Mouse (Mus musculus): ENCODE measurements around the gene Gm6592. TPM values are rescaled to one million over a fixed set of nuclear protein-coding genes. Genes with fewer than 3 reads are reported as not detected.

Gm6592 gene
- not detected for polyA plus RNA-seq (2015; fragmentation: Illumina TruSeq; extraction: RNeasy Lipid Tissue Mini Kit (QIAGEN cat#74804); ENCODE audit: low read depth, low replicate concordance)

DNA sequence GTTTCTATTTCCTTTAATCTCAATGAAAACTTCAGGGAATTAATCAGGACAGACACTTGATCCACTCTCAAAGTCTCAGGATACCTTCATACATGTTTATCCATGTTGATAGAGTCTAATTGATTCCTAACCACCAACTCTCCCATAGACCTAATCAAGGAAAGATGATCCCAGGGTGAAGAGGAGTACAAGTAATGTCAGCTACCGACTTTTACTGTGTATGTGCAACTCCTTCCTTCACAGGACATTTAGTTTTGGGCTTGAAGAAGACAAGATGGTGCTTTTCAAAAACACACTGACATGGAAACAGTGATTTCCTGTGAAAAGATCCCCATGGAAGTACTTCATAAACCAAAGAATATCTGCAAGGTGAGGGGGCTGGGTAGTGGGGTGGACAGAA is at the start of gene Gm6592:
Gene Gm6592 (plus strand): TSS at position 301 of the 400 bp plus-strand sequence.

DNA sequence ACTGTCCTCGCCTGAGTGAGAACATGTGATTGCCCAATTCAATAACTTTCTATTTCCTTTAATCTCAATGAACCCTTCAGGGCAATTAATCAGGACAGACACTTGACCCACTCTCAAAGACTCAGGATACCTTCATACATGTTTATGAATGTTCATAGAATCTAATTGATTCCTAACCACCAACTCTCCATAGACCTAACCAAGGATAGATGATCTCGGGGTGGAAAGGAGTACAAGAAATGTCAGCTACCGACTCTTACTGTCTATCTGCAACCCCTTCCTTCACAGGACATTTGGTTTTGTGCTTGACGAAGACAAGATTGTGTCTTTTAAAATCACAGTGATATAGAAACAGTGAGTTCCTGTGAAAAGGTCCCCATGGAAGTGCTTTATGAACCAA is 40.4 kb upstream of the Gm6592 start, which contains the start of gene Ssxb5:
Gene Ssxb5 (plus strand): TSS at position 301 of the 400 bp plus-strand sequence.

DNA sequence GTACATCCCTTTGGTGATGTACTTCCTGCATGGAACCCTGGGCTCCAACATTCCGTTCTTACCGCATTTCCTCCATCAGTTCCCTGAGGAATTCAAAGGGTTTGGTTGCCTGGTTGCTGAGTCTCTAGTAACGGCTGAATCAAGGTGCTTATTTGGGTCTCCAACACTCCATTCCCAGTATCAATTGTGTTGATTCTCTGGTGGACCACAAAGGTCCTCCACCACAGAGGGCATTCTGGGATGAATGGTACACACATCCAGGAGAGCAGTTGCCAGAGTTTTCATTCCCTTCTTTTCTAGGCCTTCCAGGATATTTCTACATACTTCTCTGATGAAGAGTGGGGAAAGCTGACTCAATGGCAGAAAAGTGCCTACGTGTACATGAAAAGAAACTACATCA is 30.2 kb downstream of the Gm6592 start, which contains the start of gene Gm5751:
Gene Gm5751 (plus strand): TSS at position 301 of the 400 bp plus-strand sequence.

DNA sequence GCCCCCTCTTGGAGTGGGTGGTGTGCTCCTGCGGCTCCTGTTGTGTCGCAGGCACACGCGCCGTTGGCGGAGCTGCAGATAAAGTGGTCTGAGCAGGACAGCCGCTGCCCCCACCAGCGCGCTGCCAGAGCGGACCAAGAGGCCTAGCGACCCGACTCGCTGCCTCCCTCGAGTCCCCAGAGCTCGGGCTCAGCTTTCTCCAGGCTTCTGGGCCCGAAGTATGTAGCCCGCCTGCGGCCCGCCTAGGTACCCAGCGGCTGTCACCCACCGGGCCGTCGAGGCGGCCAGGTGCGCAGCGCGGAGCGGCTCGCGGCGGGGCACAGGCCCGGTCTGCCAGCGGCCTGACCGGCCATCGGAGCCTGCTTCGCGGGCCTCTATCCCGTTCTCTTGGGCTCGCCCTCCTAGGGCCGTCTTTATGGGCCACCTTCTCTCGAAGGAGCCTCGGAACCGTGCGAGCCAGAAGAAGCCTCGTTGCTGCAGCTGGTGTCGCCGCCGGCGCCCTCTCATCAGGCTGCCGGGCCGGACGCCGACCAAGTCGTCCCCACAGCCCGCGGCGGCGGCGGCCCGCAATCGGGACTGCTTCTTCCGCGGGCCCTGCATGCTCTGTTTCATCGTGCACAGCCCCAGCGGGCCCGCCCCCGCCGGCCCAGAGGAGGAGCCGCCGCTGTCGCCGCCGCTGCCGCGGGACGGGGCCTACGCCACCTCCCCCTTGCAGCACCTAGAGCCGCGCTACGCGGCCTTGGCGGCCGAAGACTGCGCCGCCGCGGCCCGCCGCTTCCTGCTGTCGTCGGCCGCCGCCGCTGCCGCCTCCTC is 48.8 kb downstream of the Gm6592 start, which contains the start of gene B630019K06Rik:
Gene B630019K06Rik (plus strand): TSS at position 40 of the 813 bp plus-strand sequence.

Other genes with a start within 250 kb of the Gm6592 start
- gene Ssxb8, start 153.2 kb upstream of the Gm6592 start, polyA plus RNA-seq (2015; fragmentation: Illumina TruSeq; extraction: RNeasy Lipid Tissue Mini Kit (QIAGEN cat#74804); ENCODE audit: low read depth, low replicate concordance): not detected
- not detected for gene Ssx9, start 95.6 kb upstream of the Gm6592 start, polyA plus RNA-seq (2015; fragmentation: Illumina TruSeq; extraction: RNeasy Lipid Tissue Mini Kit (QIAGEN cat#74804); ENCODE audit: low read depth, low replicate concordance)
- not detected for gene Ssxb5, start 40.3 kb upstream of the Gm6592 start, polyA plus RNA-seq (2015; fragmentation: Illumina TruSeq; extraction: RNeasy Lipid Tissue Mini Kit (QIAGEN cat#74804); ENCODE audit: low read depth, low replicate concordance)
- gene Gm5751, start 30.3 kb downstream of the Gm6592 start, polyA plus RNA-seq (2015; fragmentation: Illumina TruSeq; extraction: RNeasy Lipid Tissue Mini Kit (QIAGEN cat#74804); ENCODE audit: low read depth, low replicate concordance): not detected
- 33.5 TPM for gene B630019K06Rik, start 48.4 kb downstream of the Gm6592 start, polyA plus RNA-seq (2015; fragmentation: Illumina TruSeq; extraction: RNeasy Lipid Tissue Mini Kit (QIAGEN cat#74804); ENCODE audit: low read depth, low replicate concordance)
- not detected for gene Fthl17b, start 119.0 kb downstream of the Gm6592 start, polyA plus RNA-seq (2015; fragmentation: Illumina TruSeq; extraction: RNeasy Lipid Tissue Mini Kit (QIAGEN cat#74804); ENCODE audit: low read depth, low replicate concordance)
- gene Fthl17c, start 132.6 kb downstream of the Gm6592 start, polyA plus RNA-seq (2015; fragmentation: Illumina TruSeq; extraction: RNeasy Lipid Tissue Mini Kit (QIAGEN cat#74804); ENCODE audit: low read depth, low replicate concordance): not detected
- not detected for gene Fthl17d, start 142.8 kb downstream of the Gm6592 start, polyA plus RNA-seq (2015; fragmentation: Illumina TruSeq; extraction: RNeasy Lipid Tissue Mini Kit (QIAGEN cat#74804); ENCODE audit: low read depth, low replicate concordance)
- gene Fthl17e, start 189.5 kb downstream of the Gm6592 start, polyA plus RNA-seq (2015; fragmentation: Illumina TruSeq; extraction: RNeasy Lipid Tissue Mini Kit (QIAGEN cat#74804); ENCODE audit: low read depth, low replicate concordance): not detected
- not detected for gene Fthl17f, start 219.0 kb downstream of the Gm6592 start, polyA plus RNA-seq (2015; fragmentation: Illumina TruSeq; extraction: RNeasy Lipid Tissue Mini Kit (QIAGEN cat#74804); ENCODE audit: low read depth, low replicate concordance)

All from brain, adult 10 weeks (tissue).